Mouse (Mus musculus) cerebellum, adult 18-20 months (tissue): ENCODE results near the gene Cux1.
"Not testable (repeated sequence)": the region's sequence is repeated elsewhere in the genome, so short reads cannot be mapped to it uniquely, and the experiment has no call there.

Experiments
- DNase-seq, 2 experiments: peaks; one replicate each; pipeline ENCODE4 v3.0.0; 2021

Gene Cux1

DNA sequence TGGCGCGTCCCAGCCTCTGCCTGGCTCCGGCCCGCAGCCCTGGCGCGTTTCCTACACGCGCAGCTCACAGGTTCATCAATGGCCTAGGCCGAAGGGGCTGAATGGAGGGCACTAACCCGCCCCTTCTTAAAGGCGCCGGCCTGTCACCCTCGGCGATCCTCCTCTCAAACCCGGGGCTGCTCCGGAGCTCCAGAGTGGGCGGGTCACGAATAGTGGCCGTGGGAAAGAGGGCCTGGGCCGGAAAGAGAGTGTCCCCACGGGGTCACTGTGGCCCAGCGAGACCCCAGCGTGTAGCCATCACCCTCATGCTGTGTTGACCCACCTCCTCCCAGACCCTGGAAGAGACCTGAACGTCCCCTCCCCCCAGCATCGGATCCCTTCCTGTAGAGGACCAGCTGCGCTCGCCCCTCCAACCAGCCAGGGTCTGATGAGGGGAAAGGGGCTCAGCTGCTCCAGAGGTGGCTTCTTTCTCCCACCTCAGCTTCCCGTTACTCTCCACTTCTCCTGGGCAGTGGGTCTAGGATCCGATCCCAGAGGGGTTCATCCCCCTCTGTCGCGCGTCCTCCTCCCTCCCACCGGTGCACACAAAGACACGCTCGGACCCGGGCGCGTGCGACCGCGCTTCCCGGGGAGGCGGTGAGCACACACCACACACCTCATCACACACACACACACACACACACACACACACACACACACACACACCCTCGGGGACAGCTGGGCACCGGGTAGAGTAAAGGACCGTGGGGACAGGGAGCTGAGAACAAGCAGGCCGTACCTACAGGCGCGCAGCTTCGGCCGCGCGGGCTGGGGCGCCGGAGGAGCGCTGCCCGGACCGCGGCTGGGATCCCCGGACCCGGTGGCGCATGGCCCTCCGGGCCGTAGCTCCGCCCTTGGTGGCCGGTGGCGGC, 323.2 kb downstream of the Cux1 start:
- DNase-seq = peak in 1 of 2 experiments; percentile 17

DNA sequence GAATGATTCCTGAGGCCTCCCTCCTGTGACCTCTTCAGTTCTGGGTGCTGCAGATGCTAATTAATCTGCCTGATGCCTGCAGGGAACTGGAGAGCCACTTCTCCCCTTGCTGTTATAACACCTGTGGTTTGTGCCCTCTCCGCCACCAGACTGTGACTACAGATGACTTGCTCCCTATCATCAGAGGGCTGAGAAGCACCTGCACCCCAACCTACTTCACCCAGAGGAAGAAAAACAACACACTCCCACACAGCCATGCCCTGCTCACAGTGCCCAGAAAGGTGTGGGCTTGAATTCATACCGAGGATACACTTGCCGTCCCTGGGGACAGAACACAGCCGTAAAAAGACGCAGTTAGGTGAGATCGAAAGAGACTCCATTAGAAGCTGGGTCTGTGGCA, 326.1 kb downstream of the Cux1 start:
- no peak for DNase-seq

DNA sequence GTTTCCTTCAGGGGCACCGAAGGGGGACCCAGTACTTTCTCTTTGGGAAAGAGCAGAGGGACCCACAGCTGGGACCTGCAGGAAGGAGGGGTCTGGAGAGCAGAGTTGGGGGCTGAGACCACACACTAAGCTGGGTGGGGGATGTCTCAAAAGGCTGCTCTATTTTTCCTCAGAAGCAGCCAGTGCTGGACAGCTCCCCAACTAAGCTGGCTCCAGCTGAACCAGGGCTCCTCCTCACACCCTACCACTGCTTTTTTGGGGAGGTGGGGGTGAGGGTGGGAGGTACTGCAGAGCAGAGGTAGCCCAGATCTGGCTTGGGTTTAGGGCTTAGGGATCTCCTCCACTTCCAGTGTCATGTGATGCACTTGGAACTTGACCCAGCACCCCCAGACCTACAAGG, 326.9 kb downstream of the Cux1 start:
- no peak for DNase-seq

- DNase-seq = no peak
These were observed 329.7 kb downstream of the Cux1 start for GRCm38 (mm10) chr5:136237607-136238006.

DNA sequence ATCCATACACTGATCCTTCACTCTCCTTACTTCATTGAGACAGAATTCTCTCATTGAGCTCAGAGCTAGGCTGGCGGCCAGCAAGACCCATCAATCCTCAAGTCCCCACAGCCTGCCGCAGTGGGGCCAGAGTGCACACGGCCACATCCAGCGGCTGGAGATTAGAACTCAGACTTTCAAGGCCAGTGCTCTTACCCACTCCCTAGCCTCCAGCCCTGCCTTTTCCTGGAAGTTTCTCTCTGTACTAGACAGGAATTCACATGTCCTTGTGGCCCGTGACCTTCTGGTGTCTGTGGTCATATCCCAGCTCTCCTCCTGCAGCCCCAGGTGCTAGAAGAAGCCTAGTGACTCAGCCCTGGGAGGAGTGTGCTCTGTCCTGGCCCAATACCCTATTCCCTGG, 330.7 kb downstream of the Cux1 start:
- no peak for DNase-seq

- no peak for DNase-seq
These were observed 336.8 kb downstream of the Cux1 start for GRCm38 (mm10) chr5:136230348-136231035.

GRCm38 (mm10) chr5:136226246-136226876, 340.9 kb downstream of the Cux1 start:
- no peak for DNase-seq

- no peak for DNase-seq
These were observed 348.7 kb downstream of the Cux1 start for GRCm38 (mm10) chr5:136218585-136218984.

- no peak for DNase-seq
These were observed 349.3 kb downstream of the Cux1 start for GRCm38 (mm10) chr5:136217932-136218381.

GRCm38 (mm10) chr5:136217004-136217665, 350.2 kb downstream of the Cux1 start:
- no peak for DNase-seq

DNA sequence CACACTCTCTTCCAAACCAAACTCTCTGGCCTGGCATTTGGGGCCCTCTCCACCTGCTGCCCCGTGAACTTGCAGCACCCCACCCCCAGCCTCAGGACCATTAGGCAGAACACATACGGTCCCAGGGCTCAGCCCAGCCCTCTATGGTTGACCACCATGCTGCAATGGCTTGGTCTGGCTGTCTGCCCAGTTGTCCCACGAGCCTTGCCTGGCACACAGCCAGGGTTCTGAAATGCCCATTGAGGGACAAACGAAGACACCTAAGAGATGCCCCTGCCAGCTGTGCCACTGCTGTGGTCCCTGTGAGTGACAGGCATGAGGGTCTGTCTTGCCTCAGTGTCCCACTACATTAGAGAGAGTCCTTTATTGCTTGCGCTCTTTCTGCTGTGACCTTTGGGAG, 351.3 kb downstream of the Cux1 start:
- DNase-seq = no peak

- DNase-seq = no peak
These were observed 352.1 kb downstream of the Cux1 start for GRCm38 (mm10) chr5:136215211-136215610.

GRCm38 (mm10) chr5:136213716-136214115, 353.6 kb downstream of the Cux1 start:
- DNase-seq = no peak

GRCm38 (mm10) chr5:136212716-136213115, 354.6 kb downstream of the Cux1 start:
- DNase-seq = no peak

DNA sequence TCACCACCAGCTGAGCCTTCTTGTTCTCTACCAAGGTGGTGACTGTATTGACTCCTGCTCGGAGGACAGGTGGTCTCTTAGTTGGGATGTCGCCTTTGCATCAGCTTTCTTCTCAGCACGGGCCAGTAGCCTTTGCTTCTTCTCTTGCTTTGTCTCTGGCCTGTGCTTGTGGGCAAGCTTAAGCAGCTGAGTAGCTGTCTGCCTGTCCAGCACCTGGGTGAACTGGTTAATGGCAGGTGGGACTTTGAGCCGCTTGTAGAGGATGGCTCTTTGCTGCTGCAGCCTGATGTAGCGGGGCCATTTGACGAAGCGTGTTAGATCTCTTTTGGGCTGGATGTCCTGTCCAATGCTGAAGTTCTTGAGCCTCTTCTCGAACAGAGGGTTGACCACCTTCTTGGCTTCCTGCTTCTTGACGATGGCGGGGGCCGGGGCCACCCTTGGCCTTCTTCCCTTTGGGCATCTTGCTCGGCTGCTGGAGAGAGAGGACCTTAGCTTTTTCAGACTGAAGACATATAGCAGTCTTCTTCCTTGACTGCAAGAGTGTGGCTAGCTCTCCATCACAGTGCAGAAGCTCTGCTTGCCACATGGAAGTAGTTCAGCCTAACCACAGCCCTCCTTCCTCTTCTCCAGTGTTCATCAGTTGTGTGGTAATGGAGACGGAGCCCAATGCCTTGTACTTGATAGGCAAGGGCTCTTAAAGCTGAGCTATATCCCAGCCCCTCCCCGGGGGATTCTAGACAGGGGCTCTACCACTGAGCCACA, 355.8 kb downstream of the Cux1 start:
- DNase-seq = not testable (repeated sequence)

GRCm38 (mm10) chr5:136210549-136210948, 356.7 kb downstream of the Cux1 start:
- no peak for DNase-seq

DNA sequence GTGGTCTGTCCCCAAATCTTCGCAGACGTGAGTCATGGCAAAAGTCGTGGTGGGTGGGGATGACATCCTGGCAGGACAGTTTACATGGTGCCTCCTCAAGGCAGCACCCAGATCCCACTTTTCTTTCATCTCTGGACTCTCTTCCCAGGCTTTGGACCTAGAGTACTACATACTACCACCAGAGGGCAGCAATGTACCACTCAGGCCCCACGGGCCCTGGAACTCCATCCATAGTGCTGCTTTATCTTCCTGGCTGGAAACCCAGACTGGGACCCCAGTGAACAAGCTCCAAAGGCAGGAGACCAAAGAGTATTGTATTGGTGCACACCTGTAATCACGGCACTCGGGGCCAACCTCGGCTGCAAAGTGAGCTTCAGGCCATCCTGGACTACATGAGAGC, 365.5 kb downstream of the Cux1 start:
- peak; percentile 69 to 75 for DNase-seq

DNA sequence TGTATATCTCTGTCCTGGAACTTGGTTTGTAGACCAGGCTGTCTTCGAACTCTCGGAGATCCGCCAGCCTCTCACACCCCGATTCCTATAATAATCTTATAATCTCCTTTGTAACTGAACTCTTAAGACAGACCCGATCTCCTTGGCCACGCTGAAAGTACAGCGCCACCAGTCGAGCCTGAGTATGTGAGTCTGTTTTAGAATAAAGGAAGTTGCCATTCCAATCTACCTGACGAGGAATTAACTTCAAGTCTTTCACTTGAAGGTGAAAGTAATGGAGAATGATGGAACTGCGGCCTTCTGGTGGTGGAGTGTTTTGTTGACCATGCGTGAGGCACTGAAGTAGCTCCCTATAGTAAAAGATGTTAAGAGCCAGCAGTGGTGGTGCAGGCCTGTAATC, 367.8 kb downstream of the Cux1 start:
- no peak for DNase-seq

DNA sequence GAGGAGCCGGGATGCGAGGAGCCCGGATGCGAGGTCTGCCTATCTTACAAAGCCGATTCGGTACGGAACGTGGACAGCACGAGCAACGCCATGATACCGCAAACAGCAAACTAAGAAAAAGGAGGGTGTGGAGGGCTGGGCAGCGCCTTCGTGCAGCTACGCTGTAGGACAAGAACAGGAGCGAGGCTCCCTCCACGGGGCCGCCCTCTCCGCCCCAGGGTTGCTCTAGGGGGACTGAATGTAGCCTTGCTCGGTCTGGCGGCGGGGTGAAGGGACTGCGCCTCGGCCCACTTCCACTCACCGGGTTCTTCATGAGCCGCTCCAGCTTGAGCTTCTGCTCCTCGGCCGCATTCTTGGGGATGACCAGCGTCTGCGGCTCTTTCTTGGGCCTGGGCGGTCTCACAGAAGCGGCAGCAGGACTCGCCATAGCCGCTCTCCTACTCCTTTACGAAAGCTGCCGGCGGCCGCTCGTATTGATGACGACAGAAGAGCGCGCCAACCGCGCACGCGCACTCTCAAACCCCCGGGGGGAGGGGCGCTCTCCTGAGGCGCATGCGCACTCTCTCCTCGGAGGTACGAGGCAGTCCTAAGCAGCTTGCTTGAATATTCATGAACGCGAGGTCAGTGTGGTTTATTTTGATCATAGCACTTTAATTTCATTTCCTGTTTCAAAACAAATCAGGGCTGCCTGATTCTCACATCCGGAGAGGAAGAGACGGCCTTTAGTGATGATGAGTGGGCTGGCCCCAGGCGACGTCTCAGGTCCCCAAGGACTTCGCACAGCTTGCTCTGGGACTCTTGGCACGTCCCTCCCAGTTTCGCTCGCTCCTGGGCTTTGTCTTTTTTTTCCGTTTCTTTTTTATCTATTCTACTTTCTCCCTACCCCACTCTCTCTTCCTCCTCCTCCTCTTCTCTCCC, 368.6 kb downstream of the Cux1 start, which contains the start of gene Prkrip1:
Prkrip1 (minus strand) TSS at position 490 of the 918 bp plus-strand sequence.
- DNase-seq = peak; percentile 81 to 95
